Mouse (Mus musculus) midbrain, postnatal 0 days (tissue): ENCODE data around the gene Pgghg. TPM values are rescaled to one million over a fixed set of nuclear protein-coding genes. Genes with fewer than 3 reads are reported as not detected.
A peak's percentile ranks its signal among the peaks of the same experiment; 100 is the strongest.

Source experiments
- ATAC-seq: fragments of 200-750 bp; cut with Nextera tagmentation; 2 replicates; pipeline ENCODE4 v1.8.0; 2017; ENCODE audit warnings: moderate number of reproducible peaks, mild to moderate bottlenecking, moderate TSS enrichment, moderate library complexity; ENCODE audit not compliant: low FRiP score
- DNase-seq: peaks from one replicate; pipeline ENCODE4 v3.0.0-alpha.2; 2015; ENCODE audit warnings: low spot score
- H3K27ac ChIP-seq: fragments of 300-500 bp; sonication (generic); 2 replicates; pipeline ENCODE4 v1.5.1; 2014; ENCODE audit warnings: low read depth, mild to moderate bottlenecking, low read length, mixed read lengths
- H3K27me3 ChIP-seq: fragments of 300-500 bp; sonication (generic); 2 replicates; pipeline ENCODE4 v1.6.1; 2014; ENCODE audit warnings: low read length, control low read depth, mixed read lengths; ENCODE audit not compliant: insufficient read depth
- H3K36me3 ChIP-seq: fragments of 300-500 bp; sonication (generic); 2 replicates; pipeline ENCODE4 v1.6.1; 2014; ENCODE audit warnings: low read length, control low read depth, mixed read lengths; ENCODE audit not compliant: insufficient read depth
- H3K4me1 ChIP-seq: fragments of 300-500 bp; sonication (generic); 2 replicates; pipeline ENCODE4 v1.6.1; 2014; ENCODE audit warnings: mild to moderate bottlenecking, control low read depth, antibody characterized with exemption, low read length, mixed read lengths; ENCODE audit not compliant: insufficient read depth
- H3K4me2 ChIP-seq: fragments of 300-500 bp; sonication (generic); 2 replicates; pipeline ENCODE4 v1.6.1; 2014; ENCODE audit warnings: low read depth, mild to moderate bottlenecking, low read length, mixed read lengths; ENCODE audit not compliant: poor library complexity, severe bottlenecking
- H3K4me3 ChIP-seq: fragments of 300-500 bp; sonication (generic); 2 replicates; pipeline ENCODE4 v1.5.1; 2014; ENCODE audit warnings: low read depth, mild to moderate bottlenecking, low read length, moderate library complexity
- H3K9ac ChIP-seq: fragments of 300-500 bp; sonication (generic); replicated peaks from 2 replicates; pipeline ENCODE4 v1.6.1; 2014; ENCODE audit warnings: mild to moderate bottlenecking, low read length, moderate library complexity, mixed read lengths; ENCODE audit not compliant: poor library complexity, severe bottlenecking
- H3K9me3 ChIP-seq: fragments of 300-500 bp; sonication (generic); 2 replicates; pipeline ENCODE4 v1.6.1; 2016; ENCODE audit warnings: low read length, control low read depth
- CTCF ChIP-seq: IDR thresholded peaks from 2 replicates; pipeline ENCODE4 v1.5.1; 2016; ENCODE audit warnings: antibody characterized with exemption, mild to moderate bottlenecking
- WGBS: fragments of 180-500 bp; shearing (Covaris S2); extraction: QIAGEN DNeasy Blood & Tissue Kit; methylation state at CpG from one replicate; pipeline ENCODE4 v1.1.7; 2014; 5-methylcytosine and 5-hydroxymethylcytosine counted together
- polyA plus RNA-seq: library from polyadenylated mRNA; unstranded; fragments of >200 nt; fragmentation: Nextera tagmentation; extraction: Ambion mirVana; gene quantifications from 2 replicates; pipeline ENCODE4 v1.2.1, GENCODE M21; 2015
- total RNA-seq: library from RNA; depleted of rRNA; stranded (reverse); fragments of >200 nt; gene quantifications from 2 replicates; pipeline ENCODE4 v1.2.3, GENCODE M21; 2014

Gene Pgghg
- total and polyA plus RNA-seq, 2 experiments from 2014 or later = 4.4 to 7.8 TPM

DNA sequence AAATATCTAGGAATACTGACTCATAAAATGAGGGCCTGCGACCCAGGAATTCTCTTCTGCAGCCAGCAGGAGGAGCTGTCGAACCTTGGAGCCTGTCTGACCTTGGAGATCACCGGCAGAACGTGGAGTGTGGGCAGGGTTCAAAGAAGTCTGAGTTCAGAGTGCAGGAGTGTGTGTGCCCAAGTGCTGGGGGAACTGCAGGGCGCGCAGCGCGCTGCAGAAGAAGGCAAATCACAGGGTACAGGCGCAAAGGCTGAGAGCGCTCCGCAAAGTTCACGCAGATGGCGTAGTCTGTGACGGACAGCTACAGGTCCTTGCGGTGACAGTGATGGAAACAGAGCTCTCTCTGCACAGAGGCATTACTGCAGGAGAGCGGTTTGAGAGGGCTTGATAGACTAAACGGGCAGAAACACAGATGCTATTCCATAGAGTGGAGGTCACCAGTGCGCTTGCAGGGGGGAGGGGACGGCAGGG, 32.5 kb upstream of the Pgghg start:
- ATAC-seq = peak; percentile 49; the same call in 1 of the 2 replicates
- Histone ChIP-seq H3K27ac (no peak overlapping the region), H3K27me3 (no peaks in the 10 kb centered on the region), H3K9ac (peak overlapping the region; percentile 33; the same call in 1 of the 2 replicates), H3K4me2 (peak overlapping the region; percentile 81), H3K9me3 (no peaks in the 10 kb centered on the region), H3K36me3 (no peaks in the 10 kb centered on the region), H3K4me1 (no peaks in the 10 kb centered on the region), H3K4me3 (peak overlapping the region; percentile 32)
- WGBS = 2% methylated on average over 19 of the region's 19 CpGs
- TF ChIP-seq CTCF = peak; percentile 89
- DNase-seq = peak; percentile 76

DNA sequence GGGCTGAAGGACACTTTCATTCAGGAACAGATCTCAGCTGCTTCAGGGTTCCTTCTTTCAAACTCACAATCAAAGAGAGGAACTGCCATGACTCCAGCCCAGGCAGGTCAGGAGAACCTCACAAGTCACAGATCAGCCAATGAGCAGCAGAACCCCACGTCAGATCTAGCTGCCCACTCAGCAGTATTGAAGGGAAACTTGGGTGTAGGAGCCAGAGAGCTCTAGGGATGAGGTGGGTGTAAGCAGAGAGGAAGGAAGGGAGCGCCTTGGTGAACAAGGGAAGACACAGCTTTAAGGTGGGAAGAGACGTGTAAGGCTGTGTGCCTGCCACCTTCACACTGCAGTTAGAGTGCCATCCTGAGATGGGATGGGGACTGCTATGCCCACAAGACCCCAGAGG, 28.9 kb upstream of the Pgghg start:
- no peaks in the 10 kb centered on the region for H3K27me3 ChIP-seq
- no peak overlapping the region for H3K9ac ChIP-seq
- no peaks in the 10 kb centered on the region for H3K4me1 ChIP-seq
- H3K9me3 ChIP-seq = no peaks in the 10 kb centered on the region
- ATAC-seq (no peak), DNase-seq (no peak)
- WGBS = 77% methylated on average over 3 of the region's 3 CpGs
- TF ChIP-seq CTCF = no peak
- H3K36me3 ChIP-seq = no peaks in the 10 kb centered on the region
- H3K27ac ChIP-seq = no peak overlapping the region
- no peak overlapping the region for H3K4me3 ChIP-seq
- no peak overlapping the region for H3K4me2 ChIP-seq

DNA sequence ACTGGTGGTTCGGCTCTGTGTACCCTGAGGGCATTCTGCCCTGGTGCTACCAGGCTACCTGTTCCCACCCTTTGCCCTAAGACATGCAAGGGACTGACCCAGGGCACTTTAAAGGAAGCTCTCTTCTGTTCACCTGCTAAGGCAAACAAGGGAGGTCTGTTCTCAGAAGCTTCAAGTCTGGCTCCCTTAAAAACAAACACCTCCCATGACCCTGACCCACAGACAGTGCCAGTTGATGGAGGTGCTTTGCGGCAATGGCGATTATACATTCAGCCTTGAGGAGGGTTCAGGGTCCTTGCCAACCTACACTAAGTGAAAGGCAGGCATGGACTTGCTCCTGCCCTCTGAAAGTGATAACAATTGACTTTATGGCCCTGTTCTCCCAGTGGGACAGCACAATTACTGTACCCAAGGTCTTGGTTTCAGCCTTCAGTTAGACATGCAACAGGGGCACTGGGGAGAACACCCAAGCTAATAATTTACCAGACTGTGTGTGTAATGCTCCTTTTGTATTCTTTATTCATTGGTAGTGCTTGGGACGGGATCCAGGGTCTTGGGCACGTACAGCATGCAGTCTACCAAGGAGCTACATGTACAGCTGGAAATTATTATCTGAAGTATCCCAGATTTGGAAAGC, 28.2 kb upstream of the Pgghg start:
- Histone ChIP-seq H3K4me3 (no peak overlapping the region), H3K9ac (no peak overlapping the region), H3K36me3 (no peaks in the 10 kb centered on the region), H3K4me2 (no peak overlapping the region), H3K27me3 (no peaks in the 10 kb centered on the region), H3K27ac (no peak overlapping the region), H3K9me3 (no peaks in the 10 kb centered on the region), H3K4me1 (no peaks in the 10 kb centered on the region)
- DNase-seq = no peak
- 79% methylated on average over 5 of the region's 5 CpGs for WGBS
- no peak for TF ChIP-seq CTCF
- no peak for ATAC-seq

GRCm38 (mm10) chr7:140914031-140914690, 27.0 kb upstream of the Pgghg start:
- H3K36me3 ChIP-seq = no peaks in the 10 kb centered on the region
- no peak overlapping the region for H3K4me3 ChIP-seq
- H3K4me2 ChIP-seq = no peak overlapping the region
- no peaks in the 10 kb centered on the region for H3K27me3 ChIP-seq
- DNase-seq (no peak), ATAC-seq (no peak)
- no peak for TF ChIP-seq CTCF
- H3K9me3 ChIP-seq = no peaks in the 10 kb centered on the region
- no peak overlapping the region for H3K27ac ChIP-seq
- H3K9ac ChIP-seq = no peak overlapping the region
- 87% methylated on average over 8 of the region's 8 CpGs for WGBS
- no peaks in the 10 kb centered on the region for H3K4me1 ChIP-seq

DNA sequence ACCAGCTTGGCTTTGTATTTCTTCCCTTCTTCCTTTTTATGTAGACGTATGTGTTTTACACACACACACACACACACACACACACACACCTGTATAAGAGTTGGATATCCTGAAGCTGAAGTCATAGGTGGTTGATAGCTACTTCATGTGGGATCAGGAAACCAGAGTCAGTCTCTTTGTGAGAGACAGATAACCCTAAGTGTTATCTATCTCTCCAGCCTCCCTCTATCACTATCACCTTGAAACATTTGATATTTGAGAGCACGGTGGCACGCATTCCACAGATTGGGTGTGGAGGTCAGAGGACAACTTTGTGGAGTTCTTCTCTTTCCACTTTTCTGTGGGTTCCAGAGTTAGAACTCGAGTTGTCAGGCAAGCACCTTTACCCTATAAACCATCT, 21.3 kb upstream of the Pgghg start:
- ATAC-seq (no peak), DNase-seq (no peak)

GRCm38 (mm10) chr7:140920418-140921029, 20.7 kb upstream of the Pgghg start, which contains the start of gene Nlrp6:
Gene Nlrp6 (plus strand): TSS chr7:140920902.
- TF ChIP-seq CTCF = no peak
- H3K9me3 ChIP-seq = no peaks in the 10 kb centered on the region
- DNase-seq (no peak), ATAC-seq (no peak)
- H3K4me1 ChIP-seq = peaks cover 9% of the 10 kb centered on the region; the same call in 1 of the 2 replicates
- no peak within 1 kb of the TSS; the same call in 1 of the 2 replicates for H3K4me3 ChIP-seq
- H3K36me3 ChIP-seq = no peaks in the 10 kb centered on the region
- 82% methylated on average over 8 of the region's 8 CpGs for WGBS
- H3K27me3 ChIP-seq = peaks cover 60% of the 10 kb centered on the region
- no peak within 1 kb of the TSS for H3K27ac ChIP-seq
- H3K9ac ChIP-seq = no peak within 1 kb of the TSS
- no peak within 1 kb of the TSS for H3K4me2 ChIP-seq

More for the DNA sequence above, 21.3 kb upstream of the Pgghg start:
- Histone ChIP-seq H3K9me3 (no peaks in the 10 kb centered on the region), H3K9ac (no peak overlapping the region), H3K36me3 (no peaks in the 10 kb centered on the region), H3K27ac (no peak overlapping the region), H3K27me3 (peaks cover 55% of the 10 kb centered on the region), H3K4me1 (peaks cover 9% of the 10 kb centered on the region; the same call in 1 of the 2 replicates), H3K4me3 (no peak overlapping the region), H3K4me2 (no peak overlapping the region)
- no peak for TF ChIP-seq CTCF
- 81% methylated on average over 4 of the region's 4 CpGs for WGBS
